Mouse (Mus musculus): ENCODE measurements at regions not wholly inside any gene's neighbourhood (a gene's known extent, or its start where the extent isn't known, plus 50 kb on each side); places are given as distances from the start of the nearest gene placed in this dataset.

- no peak for TF ChIP-seq USF1 (IDR thresholded peaks at IDR 0.05; ENCODE audit: low read depth)
- no peak for TF ChIP-seq POLR2A (IDR thresholded peaks at IDR 0.05; ENCODE audit: insufficient read length, low read depth)
- no peak for TF ChIP-seq E2F4 (IDR thresholded peaks at IDR 0.05; ENCODE audit: insufficient read depth)
- TF ChIP-seq TCF3 (IDR thresholded peaks at IDR 0.05; ENCODE audit: insufficient read length, low read depth), result no peak
- no peak for TF ChIP-seq MYOD1 (IDR thresholded peaks at IDR 0.05; ENCODE audit: control insufficient read depth in 1 of 3, insufficient read length in 2 of 3, low read depth in 2 of 3)
- no peak for TF ChIP-seq MYOG (IDR thresholded peaks at IDR 0.05; ENCODE audit: control insufficient read depth in 1 of 3, insufficient read depth in 1 of 3, insufficient read length in 2 of 3, low read depth in 2 of 3)
- TF ChIP-seq REST (IDR thresholded peaks at IDR 0.05; ENCODE audit: insufficient read depth, insufficient read length), result no peak
- TF ChIP-seq CEBPB (IDR thresholded peaks at IDR 0.05; ENCODE audit: insufficient read depth, poor library complexity, severe bottlenecking), result no peak
- TF ChIP-seq TCF12 (IDR thresholded peaks at IDR 0.05; ENCODE audit: insufficient read depth, poor library complexity, severe bottlenecking), result no peak
- TF ChIP-seq MAX (IDR thresholded peaks at IDR 0.05; ENCODE audit: low read depth), result no peak
These were observed 138.7 kb upstream of the Bmp4 start for GRCm38 (mm10) chr14:46529086-46529715.

Data from myocyte (in vitro differentiated cells).